In genomic region chr1:157633470-157633869, GRCm38 (mm10) we compare ENCODE assay signal across 13 mouse cellular contexts.
"Had no signal": no experiment of that assay in that cellular context is flagged by ENCODE, and none has a peak within 500 bp of the region (broad histone marks: within the 10 kb centered on the region; RNA-seq: fewer than 3 reads in every experiment).

No protein-coding gene starts in this region.

- H3K4me1 ChIP-seq: liver, embryonic 13.5 days; lung, embryonic 15.5 days; neural tube, embryonic 12.5 days; stomach, embryonic 15.5 days had no signal

- H3K27me3 ChIP-seq: liver, embryonic 13.5 days; lung, embryonic 15.5 days; neural tube, embryonic 12.5 days; stomach, embryonic 15.5 days had no signal

- DNase-seq: kidney, adult 8-10 months; kidney, postnatal 4 days; liver; liver, embryonic 13.5 days; liver, postnatal 0 days; lung, postnatal 14 days; midbrain, embryonic 14.5 days; thymus, postnatal 4 days had no signal

- H3K4me2 ChIP-seq: liver, embryonic 13.5 days; lung, embryonic 15.5 days; neural tube, embryonic 12.5 days; stomach, embryonic 15.5 days had no signal

- H3K9me3 ChIP-seq: liver, embryonic 13.5 days; lung, embryonic 15.5 days; neural tube, embryonic 12.5 days; stomach, embryonic 15.5 days had no signal

- ATAC-seq: liver, postnatal 0 days had no signal

- H3K4me3 ChIP-seq: layer of hippocampus, adult 2 months; liver, embryonic 13.5 days; lung, embryonic 15.5 days; neural tube, embryonic 12.5 days; stomach, embryonic 15.5 days had no signal

- H3K27ac ChIP-seq: kidney, postnatal 0 days; layer of hippocampus, adult 2 months; liver, embryonic 13.5 days; lung, embryonic 15.5 days; neural tube, embryonic 12.5 days; stomach, embryonic 15.5 days had no signal

- H3K9ac ChIP-seq: liver, embryonic 13.5 days; liver, postnatal 0 days; lung, embryonic 15.5 days; neural tube, embryonic 12.5 days; stomach, embryonic 15.5 days had no signal

- H3K36me3 ChIP-seq: liver, embryonic 13.5 days; lung, embryonic 15.5 days; neural tube, embryonic 12.5 days; stomach, embryonic 15.5 days had no signal
